Mouse (Mus musculus) adrenal gland (tissue): ENCODE measurements around the gene Naa10.

Source experiments
- intact Hi-C: fragments of 180-260 bp; cut with DNase I; formaldehyde crosslinking; loops from one replicate; pipeline ENCODE4 v1.15.1; 2025
- long read RNA-seq, 2 experiments: library from polyadenylated mRNA; unstranded; transcript quantifications; one replicate each; pipeline ENCODE4 v2.0.0; 2020; ENCODE audit warnings: borderline replicate concordance in 1 of 2; ENCODE audit not compliant: insufficient replicate concordance in 1 of 2

Naa10 gene
- long read RNA-seq, experiment 1, transcript Naa10-201 (8 exons, 962 nt): minor isoform, 15 of 67 reads
- long read RNA-seq, experiment 1, transcript Naa10-204 (8 exons, 1,031 nt): major isoform, 43 of 67 reads
- long read RNA-seq, experiment 1, partial matches to known transcripts: 2 of 67 reads
- long read RNA-seq, experiment 1, other reads (novel, unspliced or antisense): 5 of 67 reads
- long read RNA-seq, experiment 2, transcript Naa10-204 (8 exons, 1,031 nt): major isoform, 62 of 100 reads
- long read RNA-seq, experiment 2, transcript Naa10-201 (8 exons, 962 nt): minor isoform, 22 of 100 reads
- long read RNA-seq, experiment 2, partial matches to known transcripts: 2 of 100 reads
- long read RNA-seq, experiment 2, other reads (novel, unspliced or antisense): 9 of 100 reads

- intact Hi-C loops: no loop called here
Observed at GRCm38 (mm10) chrX:73921823-73922549, at the start of gene Naa10, which contains the start of gene Arhgap4. Naa10 (minus strand) TSS chrX:73921944. Arhgap4 (minus strand) TSS chrX:73921870.

GRCm38 (mm10) chrX:73970781-73971180, 49.0 kb upstream of the Naa10 start:
- intact Hi-C loops: no loop called here

- intact Hi-C loops: loop anchor here (2.0 kb wide), 1 partner anchor 53 kb away; the partner anchor contains the start of gene Irak1
Observed at GRCm38 (mm10) chrX:73969729-73970128, 48.0 kb upstream of the Naa10 start.

GRCm38 (mm10) chrX:73969167-73969566, 47.4 kb upstream of the Naa10 start:
- intact Hi-C loops: loop anchor here (2.0 kb wide), 1 partner anchor 54 kb away; the partner anchor contains the start of gene Irak1

- intact Hi-C loops: loop anchor here (2.0 kb wide), 1 partner anchor 55 kb away; the partner anchor contains the start of gene Irak1
Observed at GRCm38 (mm10) chrX:73967177-73968075, 45.7 kb upstream of the Naa10 start.

GRCm38 (mm10) chrX:73966248-73967176, 44.8 kb upstream of the Naa10 start, which contains the start of gene Hcfc1:
Hcfc1 (minus strand) TSS chrX:73966357.
- intact Hi-C loops: no loop called here

GRCm38 (mm10) chrX:73965307-73965706, 43.6 kb upstream of the Naa10 start:
- intact Hi-C loops: no loop called here

GRCm38 (mm10) chrX:73964363-73964762, 42.6 kb upstream of the Naa10 start:
- intact Hi-C loops: no loop called here

GRCm38 (mm10) chrX:73954988-73955387, 33.2 kb upstream of the Naa10 start:
- intact Hi-C loops: no loop called here

GRCm38 (mm10) chrX:73952603-73953002, 30.9 kb upstream of the Naa10 start:
- intact Hi-C loops: no loop called here

- intact Hi-C loops: loop anchor here (5.0 kb wide), 1 partner anchor 152 kb away; no protein-coding TSS in a partner anchor
Observed at GRCm38 (mm10) chrX:73949341-73949740, 27.6 kb upstream of the Naa10 start.

GRCm38 (mm10) chrX:73948647-73949046, 26.9 kb upstream of the Naa10 start:
- intact Hi-C loops: loop anchor here (5.0 kb wide), 1 partner anchor 151 kb away; no protein-coding TSS in a partner anchor

- intact Hi-C loops: loop anchor here (5.0 kb wide), 1 partner anchor 150 kb away; no protein-coding TSS in a partner anchor
Observed at GRCm38 (mm10) chrX:73946896-73947295, 25.2 kb upstream of the Naa10 start.

- intact Hi-C loops: no loop called here
Observed at GRCm38 (mm10) chrX:73942294-73942693, 20.6 kb upstream of the Naa10 start.

GRCm38 (mm10) chrX:73941860-73942259, 20.1 kb upstream of the Naa10 start:
- intact Hi-C loops: no loop called here

GRCm38 (mm10) chrX:73931871-73932270, 10.1 kb upstream of the Naa10 start:
- intact Hi-C loops: no loop called here

- intact Hi-C loops: no loop called here
Observed at GRCm38 (mm10) chrX:73930402-73931062, 8.8 kb upstream of the Naa10 start, which contains the start of gene Renbp. Renbp (minus strand) TSS chrX:73930850.

GRCm38 (mm10) chrX:73922550-73922882, 772 bp upstream of the Naa10 start:
- intact Hi-C loops: no loop called here

GRCm38 (mm10) chrX:73921285-73921822, 390 bp downstream of the Naa10 start:
- intact Hi-C loops: no loop called here
